Mouse (Mus musculus) brain, embryonic 14.5 days (tissue): ENCODE results near the gene Cdc20b. TPM values are rescaled to one million over a fixed set of nuclear protein-coding genes. Genes with fewer than 3 reads are reported as not detected.

Experiments used
- DNase-seq: peaks from one replicate; pipeline ENCODE4 v3.0.0-alpha.2; 2011; ENCODE audit warnings: low read depth
- CTCF ChIP-seq: fragments of 200-500 bp; IDR thresholded peaks from 2 replicates; pipeline ENCODE4 v1.5.1; 2012; ENCODE audit warnings: inconsistent platforms, mild to moderate bottlenecking, moderate library complexity, borderline replicate concordance; ENCODE audit not compliant: insufficient read depth, insufficient read length; ENCODE audit errors: extremely low read depth
- POLR2A ChIP-seq: fragments of 200-500 bp; IDR thresholded peaks from 2 replicates; pipeline ENCODE4 v1.6.1; 2012; ENCODE audit warnings: mild to moderate bottlenecking, inconsistent platforms, borderline replicate concordance; ENCODE audit not compliant: poor library complexity, insufficient read depth, insufficient read length, severe bottlenecking; ENCODE audit errors: extremely low read depth
- polyA plus RNA-seq: library from polyadenylated mRNA; depleted of rRNA; stranded (reverse); fragments of >200 nt; gene quantifications from 2 replicates; pipeline ENCODE4 v1.2.3, GENCODE M21; 2012; rRNA removed

Cdc20b gene
- polyA plus RNA-seq, 1 experiment = 0.86 TPM

DNA sequence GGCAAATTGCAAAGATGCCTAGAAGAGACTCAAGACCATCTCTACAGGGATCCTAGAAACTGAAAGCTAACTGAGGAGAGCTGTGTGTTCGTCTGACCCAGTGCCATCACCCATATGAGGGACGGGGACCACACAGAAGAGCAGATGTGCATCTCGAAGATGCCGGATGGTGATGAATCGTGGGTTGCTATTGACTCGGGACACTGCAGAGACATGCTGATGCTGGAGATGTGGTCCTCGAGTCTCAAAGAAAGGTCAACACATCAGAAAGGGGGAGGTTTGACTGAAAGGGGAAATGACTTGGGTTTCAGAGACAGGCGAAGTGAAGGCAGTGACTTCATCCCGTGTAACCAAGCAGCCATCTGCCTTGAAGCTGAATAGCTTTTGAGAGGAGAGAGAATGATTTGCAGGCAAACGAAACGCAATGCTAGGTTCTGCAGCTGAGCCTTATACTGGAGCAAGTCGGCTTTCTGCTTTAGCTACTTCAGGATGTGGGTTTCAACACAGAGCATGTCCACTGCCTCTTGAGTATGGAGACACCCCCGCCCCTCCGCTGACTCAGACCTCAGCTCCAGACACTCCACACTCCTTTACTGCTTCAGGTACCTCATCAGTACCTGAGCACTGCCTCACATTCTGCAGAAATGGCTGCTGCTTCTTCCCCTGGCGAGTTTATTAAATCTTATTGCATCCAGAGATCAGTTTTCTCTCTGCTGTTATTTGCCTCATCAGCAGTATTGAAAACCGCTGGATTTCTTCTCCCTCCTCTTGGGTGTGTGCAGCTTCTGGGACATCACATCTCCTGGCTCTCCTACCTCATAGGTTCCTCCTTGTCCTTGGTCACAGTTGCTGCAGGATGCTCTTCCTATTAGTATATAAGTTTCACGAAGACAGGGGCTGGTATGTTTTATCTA, 85.7 kb downstream of the Cdc20b start:
- TF ChIP-seq POLR2A (no peak), CTCF (no peak)
- no peak for DNase-seq

- no peak for TF ChIP-seq POLR2A
- TF ChIP-seq CTCF = no peak
Observed at GRCm38 (mm10) chr13:113121326-113121725, 86.4 kb downstream of the Cdc20b start.

GRCm38 (mm10) chr13:113129974-113130373, 95.1 kb downstream of the Cdc20b start:
- TF ChIP-seq POLR2A = no peak
- no peak for TF ChIP-seq CTCF
- peak; percentile 84 for DNase-seq

More at GRCm38 (mm10) chr13:113121326-113121725, 86.4 kb downstream of the Cdc20b start:
- no peak for DNase-seq

- TF ChIP-seq POLR2A = no peak
- no peak for TF ChIP-seq CTCF
- DNase-seq = no peak
Observed at GRCm38 (mm10) chr13:113139597-113139996, 104.7 kb downstream of the Cdc20b start.

Other genes starting within 250 kb of the Cdc20b start
- 30.6 and 31.5 TPM in 2 replicates for gene Plpp1, start 234.3 kb upstream of the Cdc20b start, polyA plus RNA-seq
- 47.8 and 56.2 TPM in 2 replicates for gene Mtrex, start 107.7 kb upstream of the Cdc20b start, polyA plus RNA-seq
- gene Dhx29, start 107.7 kb upstream of the Cdc20b start, polyA plus RNA-seq = 13.7 and 18.9 TPM in 2 replicates
- gene Ccno, start 47.3 kb upstream of the Cdc20b start, polyA plus RNA-seq = 3.0 and 3.8 TPM in 2 replicates
- 0.85 and 1.1 TPM in 2 replicates for gene Mcidas, start 41.3 kb upstream of the Cdc20b start, polyA plus RNA-seq
- gene Gpx8, start 11.3 kb downstream of the Cdc20b start, polyA plus RNA-seq = 25.5 and 30.1 TPM in 2 replicates
- not detected in 2 replicates for gene Gzma, start 65.9 kb downstream of the Cdc20b start, polyA plus RNA-seq
- 0.68 and 1.4 TPM in 2 replicates for gene Esm1, start 174.5 kb downstream of the Cdc20b start, polyA plus RNA-seq
- gene Gzmk, start 190.8 kb downstream of the Cdc20b start, polyA plus RNA-seq = not detected in 2 replicates